Mouse (Mus musculus): ENCODE data around the gene Ggt1. TPM values are rescaled to one million over a fixed set of nuclear protein-coding genes. Genes with fewer than 3 reads are reported as not detected.

Ggt1 gene
- polyA plus RNA-seq, 1 experiment from 2014 or later, result 2.0 TPM

Other genes with a start within 250 kb of the Ggt1 start
- 2.5 and 3.0 TPM in 2 replicates for gene Adora2a, start 244.7 kb upstream of the Ggt1 start, polyA plus RNA-seq (2016; fragmentation: Nextera tagmentation; extraction: Ambion mirVana)
- gene Upb1, start 160.5 kb upstream of the Ggt1 start, polyA plus RNA-seq (2016; fragmentation: Nextera tagmentation; extraction: Ambion mirVana), result 0.16 TPM in 1 of 2 replicates, not detected in the other
- 146 and 169 TPM in 2 replicates for gene Snrpd3, start 44.1 kb upstream of the Ggt1 start, polyA plus RNA-seq (2016; fragmentation: Nextera tagmentation; extraction: Ambion mirVana)
- gene Gucd1, start 43.6 kb upstream of the Ggt1 start, polyA plus RNA-seq (2016; fragmentation: Nextera tagmentation; extraction: Ambion mirVana), result 24.9 and 26.8 TPM in 2 replicates
- 14.6 and 15.4 TPM in 2 replicates for gene Lrrc75b, start 1.3 kb upstream of the Ggt1 start, polyA plus RNA-seq (2016; fragmentation: Nextera tagmentation; extraction: Ambion mirVana)
- 1.1 and 2.1 TPM in 2 replicates for gene Ggt5, start 27.7 kb downstream of the Ggt1 start, polyA plus RNA-seq (2016; fragmentation: Nextera tagmentation; extraction: Ambion mirVana)
- gene Susd2, start 82.4 kb downstream of the Ggt1 start, polyA plus RNA-seq (2016; fragmentation: Nextera tagmentation; extraction: Ambion mirVana), result 2.8 TPM in 2 replicates
- gene Cabin1, start 202.7 kb downstream of the Ggt1 start, polyA plus RNA-seq (2016; fragmentation: Nextera tagmentation; extraction: Ambion mirVana), result 44.1 and 48.7 TPM in 2 replicates
- 86.4 and 90.4 TPM in 2 replicates for gene Ddt, start 211.8 kb downstream of the Ggt1 start, polyA plus RNA-seq (2016; fragmentation: Nextera tagmentation; extraction: Ambion mirVana)
- not detected in 2 replicates for gene Gm20441, start 219.3 kb downstream of the Ggt1 start, polyA plus RNA-seq (2016; fragmentation: Nextera tagmentation; extraction: Ambion mirVana)
- gene Gstt3, start 219.8 kb downstream of the Ggt1 start, polyA plus RNA-seq (2016; fragmentation: Nextera tagmentation; extraction: Ambion mirVana), result 5.0 and 5.1 TPM in 2 replicates
- 6.7 and 8.7 TPM in 2 replicates for gene Gstt1, start 237.0 kb downstream of the Ggt1 start, polyA plus RNA-seq (2016; fragmentation: Nextera tagmentation; extraction: Ambion mirVana)